Mouse (Mus musculus) brain, embryonic 14.5 days (tissue): ENCODE data around the gene Ankrd52.

Experiments used
- CTCF ChIP-seq: fragments of 200-500 bp; IDR thresholded peaks from 2 replicates; pipeline ENCODE4 v1.5.1; 2012; ENCODE audit warnings: inconsistent platforms, mild to moderate bottlenecking, moderate library complexity, borderline replicate concordance; ENCODE audit not compliant: insufficient read depth, insufficient read length; ENCODE audit errors: extremely low read depth
- POLR2A ChIP-seq: fragments of 200-500 bp; IDR thresholded peaks from 2 replicates; pipeline ENCODE4 v1.6.1; 2012; ENCODE audit warnings: mild to moderate bottlenecking, inconsistent platforms, borderline replicate concordance; ENCODE audit not compliant: poor library complexity, insufficient read depth, insufficient read length, severe bottlenecking; ENCODE audit errors: extremely low read depth

GRCm38 (mm10) chr10:128379260-128379659 is 2.3 kb downstream of the Ankrd52 start:
- TF ChIP-seq CTCF (no peak), POLR2A (no peak)
